Mouse (Mus musculus): ENCODE data around the gene Bphl.
A peak's percentile ranks its signal among the peaks of the same experiment; 100 is the strongest.

The Bphl gene

DNA sequence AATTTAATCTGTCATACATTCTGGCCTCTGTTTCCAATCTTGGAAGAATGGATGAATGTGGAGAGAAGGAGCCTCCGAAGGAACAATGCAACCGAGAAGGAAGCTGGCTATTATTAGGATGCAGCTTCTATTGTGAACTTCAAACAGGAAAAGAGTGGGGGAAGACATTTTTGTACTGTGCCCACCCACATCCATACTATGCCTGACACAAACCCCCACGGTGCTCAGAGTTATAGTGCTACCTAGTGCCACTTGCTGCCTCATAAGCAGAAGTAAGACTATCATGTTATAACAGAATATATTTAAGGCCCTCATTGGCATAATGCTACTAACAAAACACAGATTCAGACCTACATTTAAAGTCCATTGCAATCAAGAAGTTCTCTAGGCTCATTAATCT is 52.0 kb downstream of the Bphl start:
- no peak for DNase-seq

DNA sequence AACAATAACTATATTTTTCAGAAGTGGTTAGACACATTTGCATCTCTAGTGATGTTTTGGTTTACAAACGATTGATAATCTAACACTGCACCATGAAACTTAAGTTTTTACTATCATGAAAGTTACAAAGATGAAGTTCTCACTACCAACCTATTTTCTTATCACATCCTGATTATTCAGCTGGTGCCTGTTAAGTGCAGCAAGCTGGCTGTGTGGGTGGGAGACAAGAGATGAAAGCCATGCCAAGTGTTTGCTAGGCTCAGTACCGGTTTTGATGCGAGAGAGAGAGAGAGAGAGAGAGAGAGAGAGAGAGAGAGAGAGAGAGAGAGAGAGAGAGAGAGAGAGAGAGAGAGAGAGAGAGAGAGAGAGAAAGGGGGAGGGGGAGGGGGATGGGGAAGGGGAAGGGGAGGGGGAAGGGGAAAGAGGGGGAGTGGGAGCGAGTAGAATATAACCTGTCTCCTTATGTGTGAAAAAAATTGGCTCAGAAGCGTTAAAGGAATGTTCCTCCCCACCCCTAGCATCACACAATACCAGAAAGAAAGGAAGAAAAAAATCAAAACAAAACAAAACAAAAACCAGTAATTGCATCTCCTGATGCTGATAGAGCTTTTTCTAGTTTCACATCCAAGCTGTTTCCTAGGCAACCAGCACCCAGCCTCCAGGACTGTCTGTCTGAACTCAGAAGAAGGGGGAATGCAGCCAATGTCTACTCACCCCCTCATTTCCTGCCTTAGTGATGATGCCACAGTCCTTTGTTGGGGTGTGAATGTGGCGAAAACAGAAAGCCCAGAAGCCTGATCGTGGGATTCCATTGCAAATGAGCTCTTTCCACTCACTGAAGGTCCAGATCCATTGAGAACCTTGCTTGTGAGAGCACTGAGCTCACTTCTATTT is 58.4 kb downstream of the Bphl start:
- peak; percentile 56 to 60 for DNase-seq

DNA sequence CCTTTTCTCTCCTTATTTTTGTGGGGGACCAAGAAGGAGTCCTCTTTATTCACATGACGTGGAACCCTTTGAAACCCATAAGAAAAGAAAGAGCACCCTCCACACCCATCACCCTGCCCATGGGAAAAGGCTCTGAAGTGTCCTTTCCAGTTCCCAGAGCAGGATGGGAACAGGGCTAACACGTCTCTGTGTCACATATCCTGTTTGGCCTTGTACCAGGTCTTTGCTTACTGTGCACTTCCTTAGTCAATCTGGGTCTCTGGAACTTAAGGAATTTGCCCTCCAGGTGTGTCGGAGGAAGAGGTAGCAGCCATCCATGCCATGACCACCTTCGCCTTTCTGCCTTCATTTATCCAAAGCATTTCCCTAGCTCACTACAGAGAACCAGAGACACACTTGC is 59.1 kb downstream of the Bphl start:
- DNase-seq, result peak in 1 of 2 experiments; percentile 27

DNA sequence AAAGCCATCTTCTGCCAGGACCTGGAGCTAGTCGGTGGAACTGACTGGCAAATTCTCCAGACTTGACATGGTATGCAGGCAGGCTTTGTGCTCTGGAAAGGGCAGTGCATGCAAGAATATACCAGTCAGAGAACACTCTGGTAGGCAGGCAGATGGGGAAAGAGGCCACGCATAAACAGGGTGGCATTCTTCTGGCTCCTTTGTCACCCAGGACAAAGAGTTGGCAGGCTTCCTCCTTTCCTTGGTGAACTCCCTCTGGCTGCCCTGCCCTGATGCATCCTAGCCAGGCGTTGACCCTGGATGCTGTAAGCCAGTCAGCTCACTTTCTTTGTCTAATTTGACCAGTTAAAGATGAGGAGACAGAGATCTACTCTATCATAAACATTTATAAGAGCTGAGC is 59.7 kb downstream of the Bphl start:
- no peak for DNase-seq

DNA sequence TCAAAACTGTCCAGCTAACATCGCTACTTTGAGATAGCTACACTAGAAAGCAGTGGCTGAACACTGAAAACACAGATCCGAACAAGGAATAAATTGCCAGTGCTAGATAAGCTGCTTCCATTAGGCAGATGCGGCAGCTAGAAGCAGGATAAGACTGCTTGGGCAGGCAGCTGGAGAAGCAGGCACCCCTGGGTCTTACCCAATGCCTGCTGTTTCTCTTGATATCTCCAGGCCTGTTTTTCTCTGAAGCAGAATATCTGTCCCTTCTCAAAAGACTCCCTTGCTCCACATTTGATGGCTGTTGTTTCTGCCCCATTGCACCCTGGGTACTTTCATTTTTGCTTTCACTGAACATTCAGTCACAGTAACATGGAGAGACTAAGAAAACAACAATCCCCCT is 63.3 kb downstream of the Bphl start:
- no peak for DNase-seq

DNA sequence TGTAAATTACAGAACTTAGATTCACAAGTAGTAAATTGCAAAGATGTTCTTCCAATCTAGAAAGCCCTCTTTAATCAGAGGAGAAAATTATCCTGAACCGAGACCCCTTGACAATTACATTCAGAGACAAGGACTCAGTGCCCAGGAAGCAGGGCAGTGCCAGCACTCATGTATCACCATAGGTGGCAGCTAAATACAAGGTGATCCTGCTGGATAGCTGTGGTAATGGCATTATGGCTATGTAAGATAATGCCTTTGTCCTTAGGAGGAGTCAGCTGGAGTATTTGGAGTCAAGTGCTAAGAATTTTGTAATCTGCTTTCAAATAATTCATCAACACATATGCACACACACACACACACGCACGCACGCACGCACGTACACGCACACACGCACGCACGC is 63.9 kb downstream of the Bphl start:
- DNase-seq, result no peak

DNA sequence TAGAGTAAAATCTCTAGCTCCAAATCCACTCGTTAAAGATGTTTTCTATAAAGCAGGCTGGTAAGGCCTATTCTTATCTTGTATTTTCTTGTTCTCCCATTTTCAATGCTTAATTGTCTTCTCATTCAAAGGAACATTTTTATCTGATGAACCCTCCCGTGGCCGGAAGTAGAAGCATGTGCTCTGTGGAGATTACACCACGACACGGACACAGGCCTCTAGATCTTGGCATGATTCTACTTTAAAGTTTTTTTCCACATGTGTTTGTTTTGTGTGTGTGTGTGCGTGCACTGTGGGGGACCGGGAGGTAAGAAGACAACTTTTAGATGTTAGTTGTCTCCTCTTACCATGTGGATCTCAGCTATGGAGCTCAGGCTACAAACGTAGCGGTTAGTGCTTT is 64.5 kb downstream of the Bphl start:
- no peak for DNase-seq

DNA sequence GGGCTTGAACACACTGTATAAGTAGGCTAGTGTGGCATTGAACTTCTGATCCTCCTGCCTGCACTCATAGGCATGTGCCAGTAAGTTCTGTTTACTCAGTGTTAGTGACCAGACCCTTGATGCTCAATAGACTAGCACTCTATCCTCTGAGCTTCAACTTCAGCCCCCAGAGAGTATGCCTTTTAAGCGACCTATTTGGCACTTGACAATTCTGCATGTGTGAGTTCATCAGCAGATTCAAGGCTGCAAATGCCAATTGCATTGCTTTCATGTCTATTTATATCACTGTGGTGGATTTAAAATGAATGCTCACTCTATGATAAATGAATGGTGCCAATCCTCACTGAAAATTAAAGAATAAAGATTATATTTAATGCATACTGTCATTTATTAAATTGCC is 68.0 kb downstream of the Bphl start:
- no peak for DNase-seq

DNA sequence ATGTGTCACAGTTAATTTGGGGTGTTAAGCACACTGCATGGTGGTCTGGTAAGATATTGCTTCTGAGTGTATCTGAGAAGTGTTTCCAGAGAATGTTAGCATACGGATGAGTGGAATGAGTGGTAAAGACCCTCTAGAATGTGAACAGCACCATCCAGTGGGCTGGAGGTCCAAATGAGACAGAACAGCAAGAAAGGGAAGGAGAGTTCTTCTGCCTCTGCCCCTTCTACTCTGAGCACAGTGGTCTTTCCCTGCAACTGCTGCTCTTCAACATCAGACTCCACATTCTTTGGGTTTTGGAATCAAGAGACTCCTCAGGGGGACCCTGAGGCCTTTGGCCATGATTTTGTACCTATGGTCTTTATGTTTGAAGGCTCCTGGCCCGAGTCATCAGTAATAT is 68.9 kb downstream of the Bphl start:
- DNase-seq, result no peak

DNA sequence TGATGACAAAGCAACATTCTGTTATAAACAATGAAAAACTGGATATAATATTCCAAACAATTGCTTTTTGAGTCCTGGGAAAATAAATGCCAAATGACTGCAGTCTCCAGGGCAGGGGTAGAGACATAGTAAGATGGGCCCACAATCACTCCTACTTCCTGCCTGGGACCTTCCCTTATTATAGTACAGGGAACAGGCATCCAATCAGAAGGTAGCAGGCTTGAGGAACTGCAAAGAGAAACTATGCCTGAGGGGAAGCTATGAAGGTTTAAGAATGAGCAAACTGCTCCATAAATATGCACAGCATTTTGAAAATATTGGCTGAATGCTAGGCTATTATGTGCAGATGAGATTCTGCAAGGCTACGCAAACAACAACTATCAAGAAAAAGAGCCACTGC is 69.6 kb downstream of the Bphl start:
- DNase-seq, result no peak

DNA sequence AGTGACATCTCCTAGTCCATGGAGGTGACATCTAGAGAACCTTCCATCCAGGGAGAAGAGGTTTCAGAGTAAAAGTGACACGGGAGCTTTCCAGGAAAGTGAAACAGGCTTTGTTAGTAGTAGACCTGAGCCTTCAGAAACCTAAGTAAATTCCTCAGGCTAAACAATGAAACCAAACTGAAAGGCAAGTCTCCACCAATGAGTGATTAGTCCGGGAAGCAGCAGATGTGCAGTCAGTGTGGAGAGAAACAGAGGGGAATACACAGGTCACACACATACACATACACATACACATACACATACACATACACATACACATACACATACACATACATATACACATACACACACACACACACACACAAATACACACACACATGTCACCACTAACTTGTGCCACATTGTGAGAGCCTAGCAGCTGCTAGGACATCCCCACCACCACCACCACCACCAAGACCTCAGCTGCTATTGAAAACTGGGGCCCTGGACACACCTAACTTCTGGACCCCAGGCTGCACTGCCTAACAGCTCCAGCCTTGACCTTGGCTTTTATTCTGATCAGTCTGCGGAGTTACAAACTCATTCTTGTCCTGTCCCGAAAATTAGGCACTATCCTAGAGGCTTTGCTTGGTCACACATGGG is 71.8 kb downstream of the Bphl start:
- no peak for DNase-seq

DNA sequence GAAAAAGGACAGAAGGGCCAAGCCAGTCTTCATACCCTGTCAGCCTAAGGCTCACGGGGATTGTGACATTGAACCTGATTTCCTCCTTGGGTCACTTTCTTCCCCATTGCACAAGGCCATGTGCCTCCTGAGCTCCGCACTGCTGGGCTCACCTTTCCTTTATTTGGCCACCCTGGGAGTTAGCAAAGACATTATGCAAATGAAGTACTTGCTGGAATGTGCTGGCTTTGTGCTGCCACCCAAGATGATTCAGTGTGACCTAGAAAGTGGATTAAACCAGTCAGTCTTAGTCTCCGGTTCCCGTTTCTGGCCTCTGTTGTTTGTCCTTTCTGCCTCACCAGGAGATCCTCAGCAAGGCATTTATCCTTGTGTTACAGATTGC is 72.3 kb downstream of the Bphl start:
- no peak for DNase-seq

DNA sequence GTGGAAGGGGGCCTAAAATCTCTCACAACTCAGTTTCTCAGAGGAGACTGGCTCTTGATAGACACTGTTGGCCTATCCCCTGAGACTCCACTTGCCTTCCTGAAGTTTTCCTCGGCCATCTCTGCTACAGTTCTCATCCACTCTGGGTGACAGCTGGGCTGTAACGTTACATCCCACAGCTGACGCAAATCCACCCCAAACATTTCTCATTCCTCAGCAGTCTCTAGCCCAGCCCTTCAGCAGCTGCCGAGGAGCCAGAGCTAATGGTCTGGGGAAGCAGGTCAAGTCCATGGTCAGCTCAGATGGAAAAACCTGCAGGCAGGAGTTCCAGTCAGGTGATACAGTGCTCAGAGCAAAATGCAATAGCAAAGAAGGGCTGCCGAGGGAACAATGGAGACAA is 73.6 kb downstream of the Bphl start:
- DNase-seq, result no peak

DNA sequence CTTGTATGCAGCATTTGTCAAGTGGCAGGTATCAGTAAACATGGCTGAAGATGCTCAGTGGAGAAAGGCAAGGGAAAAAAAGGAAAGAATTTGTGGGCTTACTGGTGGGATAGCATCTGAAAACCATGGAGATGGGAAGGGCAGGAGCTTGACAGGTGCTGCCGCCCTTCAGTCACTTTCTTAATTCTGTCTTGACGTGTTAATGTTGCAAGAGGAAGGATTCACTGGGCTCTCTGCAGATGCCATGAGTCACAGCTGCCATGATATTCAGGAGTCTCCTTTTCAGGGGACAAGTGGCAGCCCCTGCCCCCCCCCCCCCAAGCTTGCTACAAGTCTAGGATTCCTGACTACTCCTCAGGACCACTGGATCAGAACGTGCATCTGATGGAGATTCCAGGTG is 74.5 kb downstream of the Bphl start:
- no peak for DNase-seq

DNA sequence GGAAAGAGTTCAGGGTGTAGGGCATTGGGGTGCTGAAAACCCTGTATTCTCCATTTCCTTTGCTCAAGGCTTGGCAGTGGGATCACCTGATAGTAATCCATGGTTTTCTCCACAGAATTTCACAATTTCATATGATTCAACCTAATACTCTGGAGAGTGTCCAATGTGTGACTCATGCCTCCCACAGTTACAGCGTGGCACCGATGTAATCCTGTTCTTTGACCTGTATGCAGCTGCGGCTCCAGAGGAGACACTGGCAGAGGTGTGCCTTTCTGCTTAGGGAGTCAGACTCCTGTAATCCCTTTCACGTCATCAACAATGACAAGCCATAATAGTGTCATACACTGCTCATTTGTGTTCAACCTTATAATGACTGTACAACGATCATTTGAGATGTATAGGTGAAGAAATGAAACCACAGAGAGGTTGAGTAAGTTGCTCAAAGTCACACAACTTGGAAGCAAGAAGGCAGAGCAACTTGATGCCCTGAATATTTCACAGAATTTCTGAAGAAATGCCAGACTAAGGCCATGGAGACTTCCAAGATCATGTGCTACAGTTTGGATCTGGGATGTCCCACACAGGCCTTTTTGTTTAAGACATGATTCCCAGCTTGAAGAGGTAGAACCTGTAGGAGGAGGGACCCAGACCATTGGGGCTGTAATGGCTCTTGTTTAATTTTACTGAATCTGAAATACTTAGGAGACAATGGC is 75.1 kb downstream of the Bphl start:
- DNase-seq, result no peak

DNA sequence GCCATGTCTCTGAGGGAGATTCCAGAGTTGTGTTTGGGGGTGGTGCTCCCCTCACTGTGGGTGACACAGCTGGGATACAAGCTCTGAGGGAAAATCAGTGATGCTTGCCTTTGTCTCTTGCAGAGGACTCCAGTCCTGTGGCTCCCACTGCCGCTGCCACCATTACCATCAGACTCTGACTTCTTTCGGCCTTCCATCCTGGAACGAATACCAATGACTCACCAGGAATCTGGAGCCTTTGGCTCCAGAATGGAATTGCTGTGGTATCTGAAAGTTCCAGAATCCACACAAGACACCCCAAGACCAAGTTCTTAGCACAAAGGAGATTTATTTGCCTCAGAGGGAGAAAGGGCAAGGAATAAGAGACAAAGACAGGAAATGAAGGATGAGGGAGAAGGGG is 75.7 kb downstream of the Bphl start:
- DNase-seq, result no peak

DNA sequence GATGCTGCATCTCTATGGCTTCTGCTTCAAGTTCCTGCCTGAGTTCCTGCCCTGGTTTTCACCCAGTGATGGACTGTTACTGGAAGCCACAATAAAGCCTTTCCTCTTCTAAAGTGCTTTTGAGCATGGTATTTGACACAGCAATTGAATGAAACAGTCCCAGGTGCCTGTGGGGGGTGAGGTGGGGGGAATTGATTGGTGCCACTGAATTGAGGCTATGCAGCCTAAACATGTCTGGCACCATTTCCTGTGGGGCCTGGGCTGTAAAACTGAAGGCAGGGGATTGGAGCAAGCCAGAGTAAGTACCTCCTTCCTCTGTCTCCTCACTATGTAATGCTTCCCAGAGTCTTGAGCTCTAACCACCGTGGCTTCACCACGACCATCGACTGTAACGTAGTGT is 77.3 kb downstream of the Bphl start:
- DNase-seq, result no peak

DNA sequence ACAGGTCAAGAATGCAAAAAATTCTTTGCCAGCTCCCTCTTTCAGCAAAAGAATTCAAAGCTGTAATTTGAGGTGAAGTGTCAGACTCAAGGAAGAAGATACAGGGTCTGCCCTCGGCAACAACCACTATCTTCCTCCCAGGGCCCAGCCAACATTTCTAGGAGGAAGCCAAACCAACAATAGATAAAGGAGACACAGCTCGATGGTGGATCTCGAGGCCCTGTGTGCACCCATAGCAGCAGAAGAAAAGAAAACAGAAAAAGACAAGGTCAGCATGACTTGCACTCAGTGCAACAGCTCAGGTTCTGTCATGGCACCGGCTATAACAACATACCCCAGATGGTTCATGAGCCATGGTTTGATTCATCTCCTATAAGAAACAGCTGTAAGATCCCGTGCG is 79.1 kb downstream of the Bphl start:
- no peak for DNase-seq

DNA sequence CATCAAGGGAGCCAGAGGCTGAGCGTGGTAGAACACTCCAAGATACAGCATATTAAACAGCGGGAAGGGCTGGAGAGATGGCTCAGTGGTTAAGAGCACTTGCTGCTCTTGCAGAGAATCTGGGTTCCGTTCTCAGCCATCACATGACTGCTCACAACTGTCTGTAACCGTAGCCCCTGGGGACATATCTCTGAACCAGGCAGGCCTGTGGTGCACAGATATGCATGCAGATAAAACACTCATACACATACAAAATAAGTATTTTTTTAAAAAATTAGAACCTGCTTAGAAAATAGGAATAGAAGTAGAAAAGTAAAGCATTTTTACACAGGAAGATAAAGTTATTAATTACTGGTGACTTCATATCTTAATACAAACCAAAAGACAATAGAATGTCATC is 81.4 kb downstream of the Bphl start:
- DNase-seq, result no peak

DNA sequence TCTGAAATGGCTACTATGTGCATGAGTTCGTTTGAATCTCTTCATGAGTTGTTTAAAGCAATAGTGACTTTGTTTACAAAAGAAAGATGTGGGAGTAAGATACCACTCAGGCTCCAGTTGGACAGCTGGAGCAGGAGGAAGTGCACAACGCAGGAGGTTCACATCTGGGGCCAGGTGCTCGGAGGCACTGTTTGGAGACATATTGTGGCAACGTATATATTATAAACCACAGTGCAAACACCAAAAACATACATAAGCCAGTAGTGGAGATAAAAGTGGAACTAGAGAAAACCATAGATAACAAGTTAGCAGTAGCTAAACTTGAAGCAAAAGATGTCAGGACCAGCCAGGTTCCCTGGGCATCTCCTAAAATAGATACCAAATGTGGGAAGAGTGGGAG is 82.0 kb downstream of the Bphl start:
- DNase-seq, result no peak

DNA sequence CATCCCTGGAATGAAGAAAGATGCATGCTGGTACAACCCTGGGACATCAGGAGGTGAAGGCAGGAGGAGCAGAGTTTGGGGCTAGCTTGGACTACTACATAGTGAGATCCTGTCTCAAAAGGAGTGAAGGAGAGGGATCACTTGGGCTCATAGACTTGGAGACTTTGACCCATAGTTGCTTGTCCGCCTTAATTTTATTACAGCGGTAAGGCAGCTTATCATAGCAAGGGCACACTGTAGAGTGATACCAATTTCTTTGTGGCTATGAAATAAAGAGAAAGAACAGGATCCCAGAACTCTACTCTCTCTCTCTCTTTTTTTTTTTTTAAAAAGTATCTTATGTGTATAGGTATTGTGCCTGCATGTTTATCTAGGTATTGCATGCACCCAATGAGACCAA is 83.1 kb downstream of the Bphl start:
- no peak for DNase-seq

All from cerebellum, postnatal 10 days (tissue).